Mouse (Mus musculus): ENCODE results near the gene Foxl1.

Gene Foxl1

GRCm38 (mm10) chr8:121129265-121129940, 1.7 kb downstream of the Foxl1 start:
- CTCF ChIA-PET, result interaction anchor here in 3 of 4 experiments (0.5 to 1.5 kb wide), 8 partner anchors 11 to 842 kb away, joined by 3 to 13 read pairs (median 3); partner anchors contain the start of gene Foxc2 (in 1 of the 3)
- POLR2A ChIA-PET, result interaction anchor here in 1 of 4 experiments (0.7 to 1.2 kb wide), 3 partner anchors 12 to 21 kb away, joined by 3 to 4 read pairs (median 3); partner anchors contain the start of gene Mthfsd

GRCm38 (mm10) chr8:121130522-121130921, 2.8 kb downstream of the Foxl1 start:
- ChIA-PET POLR2A (interaction anchor here in 1 of 4 experiments (1.2 kb wide), 1 partner anchor 13 kb away, joined by 4 read pairs; no protein-coding TSS in a partner anchor), CTCF (interaction anchor here in 1 of 4 experiments (0.6 to 1.0 kb wide), 2 partner anchors 14 to 840 kb away, joined by 3 read pairs; partner anchors contain the start of gene Foxc2)

- POLR2A ChIA-PET, result no interaction called here
- CTCF ChIA-PET, result no interaction called here
Observed at GRCm38 (mm10) chr8:121132961-121133513, 5.3 kb downstream of the Foxl1 start.

- ChIA-PET POLR2A (interaction anchor here in 2 of 4 experiments (0.7 to 1.1 kb wide), 3 partner anchors 8 to 257 kb away, joined by 3 to 4 read pairs (median 3); partner anchors contain the start of gene Foxc2 (in 1 of the 2)), CTCF (interaction anchor here in 2 of 4 experiments (0.6 to 1.0 kb wide), 4 partner anchors 9 to 81 kb away, joined by 3 to 9 read pairs (median 5); no protein-coding TSS in a partner anchor)
Observed at GRCm38 (mm10) chr8:121134102-121134501, 6.4 kb downstream of the Foxl1 start.

GRCm38 (mm10) chr8:121134512-121134911, 6.8 kb downstream of the Foxl1 start:
- POLR2A ChIA-PET, result interaction anchor here in 2 of 4 experiments (0.7 to 1.1 kb wide), 3 partner anchors 9 to 257 kb away, joined by 3 to 4 read pairs (median 3); partner anchors contain the start of gene Foxc2 (in 1 of the 2)
- CTCF ChIA-PET, result interaction anchor here in 2 of 4 experiments (0.6 to 1.0 kb wide), 2 partner anchors 9 to 81 kb away, joined by 3 to 5 read pairs; no protein-coding TSS in a partner anchor

GRCm38 (mm10) chr8:121136856-121137255, 9.1 kb downstream of the Foxl1 start:
- ChIA-PET POLR2A (no interaction called here), CTCF (no interaction called here)

- POLR2A ChIA-PET, result interaction anchor here in 3 of 4 experiments (0.6 to 0.8 kb wide), 5 partner anchors 28 to 542 kb away, joined by 3 to 4 read pairs (median 3); no protein-coding TSS in a partner anchor
- CTCF ChIA-PET, result interaction anchor here in 1 of 4 experiments (0.5 kb wide), 1 partner anchor 1208 kb away, joined by 7 read pairs; no protein-coding TSS in a partner anchor
Observed at GRCm38 (mm10) chr8:121145457-121146134, 17.9 kb downstream of the Foxl1 start.

GRCm38 (mm10) chr8:121148573-121149083, 20.9 kb downstream of the Foxl1 start:
- ChIA-PET CTCF (interaction anchor here in 1 of 4 experiments (1.1 kb wide), 1 partner anchor 44 kb away, joined by 4 read pairs; no protein-coding TSS in a partner anchor), POLR2A (no interaction called here)

GRCm38 (mm10) chr8:121152394-121152793, 24.7 kb downstream of the Foxl1 start:
- CTCF ChIA-PET, result interaction anchor here in 1 of 4 experiments (1.2 kb wide), 1 partner anchor 22 kb away, joined by 3 read pairs; no protein-coding TSS in a partner anchor
- POLR2A ChIA-PET, result interaction anchor here in 2 of 4 experiments (0.5 to 0.7 kb wide), 2 partner anchors 110 to 252 kb away, joined by 3 to 7 read pairs; no protein-coding TSS in a partner anchor

- CTCF ChIA-PET, result interaction anchor here in 3 of 4 experiments (0.5 to 1.2 kb wide), 3 partner anchors 17 to 375 kb away, joined by 3 to 5 read pairs (median 3); no protein-coding TSS in a partner anchor
- POLR2A ChIA-PET, result no interaction called here
Observed at GRCm38 (mm10) chr8:121156990-121157491, 29.3 kb downstream of the Foxl1 start.

- POLR2A ChIA-PET, result no interaction called here
- CTCF ChIA-PET, result interaction anchor here in 1 of 4 experiments (0.6 kb wide), 1 partner anchor 50 kb away, joined by 3 read pairs; no protein-coding TSS in a partner anchor
Observed at GRCm38 (mm10) chr8:121158812-121159211, 31.1 kb downstream of the Foxl1 start.

- ChIA-PET POLR2A (interaction anchor here in 1 of 4 experiments (1.3 kb wide), 1 partner anchor 590 kb away, joined by 3 read pairs; no protein-coding TSS in a partner anchor), CTCF (no interaction called here)
Observed at GRCm38 (mm10) chr8:121161437-121161836, 33.7 kb downstream of the Foxl1 start.

GRCm38 (mm10) chr8:121162413-121162812, 34.7 kb downstream of the Foxl1 start:
- POLR2A ChIA-PET, result interaction anchor here in 2 of 4 experiments (0.8 to 1.3 kb wide), 2 partner anchors 14 to 589 kb away, joined by 3 to 17 read pairs; no protein-coding TSS in a partner anchor
- CTCF ChIA-PET, result interaction anchor here in 1 of 4 experiments (0.7 to 1.1 kb wide), 2 partner anchors 12 to 482 kb away, joined by 3 read pairs; no protein-coding TSS in a partner anchor

GRCm38 (mm10) chr8:121162906-121163695, 35.4 kb downstream of the Foxl1 start:
- CTCF ChIA-PET, result interaction anchor here in 3 of 4 experiments (0.7 to 1.4 kb wide), 3 partner anchors 11 to 42 kb away, joined by 3 to 5 read pairs (median 3); no protein-coding TSS in a partner anchor
- POLR2A ChIA-PET, result no interaction called here

- POLR2A ChIA-PET, result no interaction called here
- CTCF ChIA-PET, result interaction anchor here in 2 of 4 experiments (0.7 to 1.4 kb wide), 2 partner anchors 10 to 41 kb away, joined by 3 to 5 read pairs; no protein-coding TSS in a partner anchor
Observed at GRCm38 (mm10) chr8:121164017-121164469, 36.3 kb downstream of the Foxl1 start.

GRCm38 (mm10) chr8:121168033-121168432, 40.3 kb downstream of the Foxl1 start:
- CTCF ChIA-PET, result interaction anchor here in 1 of 4 experiments (1.0 kb wide), 1 partner anchor 64 kb away, joined by 3 read pairs; no protein-coding TSS in a partner anchor
- POLR2A ChIA-PET, result no interaction called here

- ChIA-PET CTCF (no interaction called here), POLR2A (interaction anchor here in 1 of 4 experiments (0.6 kb wide), 1 partner anchor 1824 kb away, joined by 7 read pairs; no protein-coding TSS in a partner anchor)
Observed at GRCm38 (mm10) chr8:121170116-121170515, 42.4 kb downstream of the Foxl1 start.

All from embryonic stem cell, embryonic (primary cell).